Mouse (Mus musculus) neural tube, embryonic 11.5 days (tissue): ENCODE measurements around the gene 1700017B05Rik. TPM values are rescaled to one million over a fixed set of nuclear protein-coding genes. Genes with fewer than 3 reads are reported as not detected.
"Not testable (repeated sequence)": the region's sequence is repeated elsewhere in the genome, so short reads cannot be mapped to it uniquely, and the experiment has no call there.

Experiments
- ATAC-seq: fragments of 200-750 bp; cut with Nextera tagmentation; 2 replicates; pipeline ENCODE4 v1.8.0; 2017; ENCODE audit warnings: moderate number of reproducible peaks, mild to moderate bottlenecking, moderate TSS enrichment, moderate library complexity; ENCODE audit not compliant: insufficient read depth, low FRiP score, low TSS enrichment
- DNase-seq: peaks from one replicate; pipeline ENCODE4 v3.0.0-alpha.2; 2015; ENCODE audit warnings: low spot score
- H3K27ac ChIP-seq: fragments of 300-500 bp; sonication (generic); 2 replicates; pipeline ENCODE4 v1.5.1; 2014; ENCODE audit warnings: low read depth, mild to moderate bottlenecking, low read length
- H3K27me3 ChIP-seq: fragments of 300-500 bp; sonication (generic); 2 replicates; pipeline ENCODE4 v1.6.1; 2014; ENCODE audit warnings: mild to moderate bottlenecking, low read length, mixed read lengths; ENCODE audit not compliant: control insufficient read depth, insufficient read depth
- H3K36me3 ChIP-seq: fragments of 300-500 bp; sonication (generic); 2 replicates; pipeline ENCODE4 v1.6.1; 2014; ENCODE audit warnings: mild to moderate bottlenecking, low read length, moderate library complexity, mixed read lengths; ENCODE audit not compliant: control insufficient read depth, insufficient read depth
- H3K4me1 ChIP-seq: fragments of 300-500 bp; sonication (generic); 2 replicates; pipeline ENCODE4 v1.6.1; 2014; ENCODE audit warnings: low read length, mixed read lengths; ENCODE audit not compliant: control insufficient read depth, insufficient read depth
- H3K4me2 ChIP-seq: fragments of 300-500 bp; sonication (generic); 2 replicates; pipeline ENCODE4 v1.6.1; 2014; ENCODE audit warnings: low read depth, mild to moderate bottlenecking, moderate library complexity
- H3K4me3 ChIP-seq: fragments of 300-500 bp; sonication (generic); 2 replicates; pipeline ENCODE4 v1.5.1; 2014; ENCODE audit warnings: low read depth, low read length
- H3K9ac ChIP-seq: fragments of 300-500 bp; sonication (generic); 2 replicates; pipeline ENCODE4 v1.6.1; 2014; ENCODE audit warnings: mild to moderate bottlenecking, low read length
- H3K9me3 ChIP-seq: fragments of 300-500 bp; sonication (generic); 2 replicates; pipeline ENCODE4 v1.6.1; 2016; ENCODE audit warnings: low read length; ENCODE audit not compliant: control insufficient read depth
- WGBS: fragments of 180-500 bp; shearing (Covaris S2); extraction: QIAGEN DNeasy Blood & Tissue Kit; methylation state at CpG from one replicate; pipeline ENCODE4 v1.1.7; 2014; 5-methylcytosine and 5-hydroxymethylcytosine counted together
- polyA plus RNA-seq: library from polyadenylated mRNA; unstranded; fragments of >200 nt; fragmentation: Nextera tagmentation; extraction: Ambion mirVana; gene quantifications from 2 replicates; pipeline ENCODE4 v1.2.1, GENCODE M21; 2014

The 1700017B05Rik gene
- polyA plus RNA-seq, 1 experiment from 2014 or later: 11.3 TPM

DNA sequence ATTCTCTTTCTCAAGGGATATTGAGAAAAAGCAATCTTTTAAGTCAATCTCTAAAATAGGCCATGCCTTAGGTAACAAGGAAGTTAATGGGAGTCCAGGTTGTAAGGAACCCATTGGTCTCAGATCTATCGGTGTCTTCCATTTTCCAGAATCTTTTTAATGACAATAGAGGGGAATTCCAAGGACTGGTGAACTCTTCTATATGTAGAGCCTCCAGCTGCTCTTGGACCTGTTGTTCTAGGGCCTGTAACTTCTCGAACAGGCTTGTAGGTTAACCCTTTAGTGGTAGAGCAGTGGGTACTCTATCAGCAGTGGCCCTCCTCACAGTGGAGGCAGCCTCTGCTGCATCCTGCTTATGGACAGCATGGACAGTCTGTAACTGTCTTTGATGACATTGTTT is 55.5 kb downstream of the 1700017B05Rik start:
- Histone ChIP-seq H3K27me3 (no peaks in the 10 kb centered on the region), H3K9me3 (no peaks in the 10 kb centered on the region), H3K4me3 (no peak overlapping the region), H3K4me2 (no peak overlapping the region), H3K36me3 (no peaks in the 10 kb centered on the region), H3K4me1 (no peaks in the 10 kb centered on the region), H3K9ac (no peak overlapping the region), H3K27ac (no peak overlapping the region)
- WGBS: 69% methylated on average over 2 of the region's 2 CpGs
- DNase-seq (no peak), ATAC-seq (no peak)

DNA sequence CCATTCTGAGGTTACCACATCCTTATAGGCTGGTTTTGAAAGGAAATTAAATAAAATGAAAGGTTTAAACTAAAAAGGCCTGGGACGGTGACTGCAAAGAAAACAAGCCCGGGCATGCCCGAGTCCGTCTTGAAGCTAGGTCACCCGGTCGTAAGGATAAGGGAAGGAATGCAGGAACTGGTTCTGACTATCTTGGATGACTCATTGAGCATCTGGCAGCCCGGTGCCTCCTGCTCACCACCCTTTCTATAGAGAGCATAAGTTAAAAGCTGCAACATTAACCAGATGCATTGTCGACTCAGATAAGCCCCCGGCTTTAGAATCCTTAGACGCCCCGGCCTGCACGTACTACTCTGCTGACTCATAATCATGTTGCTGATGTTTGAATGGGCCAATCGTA is 58.8 kb downstream of the 1700017B05Rik start:
- 90% methylated on average over 13 of the region's 13 CpGs for WGBS
- not testable (repeated sequence) for H3K27ac ChIP-seq, H3K9ac ChIP-seq, H3K4me2 ChIP-seq, H3K36me3 ChIP-seq, H3K4me3 ChIP-seq, DNase-seq, H3K9me3 ChIP-seq, ATAC-seq, H3K4me1 ChIP-seq, H3K27me3 ChIP-seq

Other genes with a start within 250 kb of the 1700017B05Rik start
- 55.3 and 57.1 TPM in 2 replicates for gene Sin3a, start 190.6 kb downstream of the 1700017B05Rik start, polyA plus RNA-seq
- 23.9 and 29.4 TPM in 2 replicates for gene Man2c1, start 131.9 kb downstream of the 1700017B05Rik start, polyA plus RNA-seq
- gene Neil1, start 114.3 kb downstream of the 1700017B05Rik start, polyA plus RNA-seq: 6.6 TPM in 2 replicates
- 97.8 and 99.0 TPM in 2 replicates for gene Commd4, start 104.3 kb downstream of the 1700017B05Rik start, polyA plus RNA-seq
- gene Trcg1, start 26.1 kb downstream of the 1700017B05Rik start, polyA plus RNA-seq: not detected in 2 replicates
- 22.5 and 24.7 TPM in 2 replicates for gene Ppcdc, start 177.5 kb upstream of the 1700017B05Rik start, polyA plus RNA-seq
- gene Scamp5, start 205.4 kb upstream of the 1700017B05Rik start, polyA plus RNA-seq: 13.2 and 15.0 TPM in 2 replicates
- gene Rpp25, start 241.4 kb upstream of the 1700017B05Rik start, polyA plus RNA-seq: 8.7 and 8.8 TPM in 2 replicates